Mouse (Mus musculus) ES-E14 (cell line): ENCODE results near the gene Zbtb18. TPM values are rescaled to one million over a fixed set of nuclear protein-coding genes. Genes with fewer than 3 reads are reported as not detected.
"Not testable (repeated sequence)": the region's sequence is repeated elsewhere in the genome, so short reads cannot be mapped to it uniquely, and the experiment has no call there.

Source experiments
- DNase-seq: peaks from one replicate; pipeline ENCODE4 v3.0.0-alpha.2; 2013; ENCODE audit warnings: low read depth, low spot score
- H3K27ac ChIP-seq: 2 replicates; pipeline ENCODE4 v1.5.1; 2012; ENCODE audit warnings: low read depth, mild to moderate bottlenecking, low read length, moderate library complexity, mixed read lengths; ENCODE audit not compliant: poor library complexity, insufficient read depth, severe bottlenecking
- H3K36me3 ChIP-seq: 2 replicates; pipeline ENCODE4 v1.6.1; 2012; ENCODE audit warnings: mild to moderate bottlenecking, low read length, moderate library complexity, mixed read lengths; ENCODE audit not compliant: control insufficient read depth, poor library complexity, insufficient read depth, severe bottlenecking
- H3K4me1 ChIP-seq, 2 experiments: fragments of 150-350 bp in 1 of 2; sonication (generic) in 1 of 2; 2 replicates each; pipeline ENCODE4 v1.6.1; 2012; ENCODE audit warnings: low read length in 2 of 2, mild to moderate bottlenecking in 1 of 2, mixed read lengths in 1 of 2; ENCODE audit not compliant: control insufficient read depth in 2 of 2, insufficient read depth in 2 of 2, poor library complexity in 1 of 2
- H3K4me3 ChIP-seq, 2 experiments: fragments of 150-350 bp in 1 of 2; sonication (generic) in 1 of 2; 2 replicates each; pipeline ENCODE4 v1.5.1; 2012; ENCODE audit warnings: low read length in 2 of 2, low read depth in 1 of 2, mild to moderate bottlenecking in 1 of 2, mixed read lengths in 1 of 2; ENCODE audit not compliant: insufficient read depth in 1 of 2, poor library complexity in 1 of 2, severe bottlenecking in 1 of 2
- H3K9ac ChIP-seq: 2 replicates; pipeline ENCODE4 v1.6.1; 2012; ENCODE audit warnings: low read depth, mild to moderate bottlenecking, low read length, mixed read lengths; ENCODE audit not compliant: poor library complexity, insufficient read depth, severe bottlenecking
- H3K9me3 ChIP-seq: fragments of 150-350 bp; sonication (generic); 2 replicates; pipeline ENCODE4 v1.6.1; 2012; ENCODE audit warnings: low read depth, mild to moderate bottlenecking, low read length; ENCODE audit not compliant: control insufficient read depth, insufficient read depth
- CHD2 ChIP-seq: IDR thresholded peaks from 2 replicates; pipeline ENCODE4 v1.6.1; 2014; ENCODE audit warnings: mild to moderate bottlenecking, low read depth, low read length, inconsistent platforms
- HCFC1 ChIP-seq: IDR thresholded peaks from 2 replicates; pipeline ENCODE4 v1.6.1; 2012; ENCODE audit warnings: low read length, inconsistent platforms, borderline replicate concordance; ENCODE audit not compliant: insufficient read depth
- MAFK ChIP-seq: IDR thresholded peaks from 2 replicates; pipeline ENCODE4 v1.6.1; 2014; ENCODE audit warnings: mild to moderate bottlenecking, low read depth, low read length, inconsistent platforms; ENCODE audit not compliant: insufficient read depth
- ZC3H11A ChIP-seq: IDR thresholded peaks from 2 replicates; pipeline ENCODE4 v1.6.1; 2012; ENCODE audit warnings: low read depth, mild to moderate bottlenecking, inconsistent platforms, low read length, borderline replicate concordance
- ZNF384 ChIP-seq: IDR thresholded peaks from 2 replicates; pipeline ENCODE4 v1.6.1; 2012; ENCODE audit warnings: low read depth, low read length, inconsistent platforms
- in situ Hi-C, 2 experiments: fragments of 600-800 bp; cut with MboI; formaldehyde crosslinking; loops; one replicate each; pipeline ENCODE4 v1.15.1; 2025; ENCODE audit warnings: low sequenced_read_pairs in 2 of 2, inconsistent platforms in 1 of 2; ENCODE audit not compliant: unreplicated experiment in 2 of 2
- total RNA-seq: library from RNA; depleted of rRNA; stranded (reverse); fragments of 300-350 nt; gene quantifications from 2 replicates; pipeline ENCODE4 v1.2.3, GENCODE M21; 2012

Gene Zbtb18
- total RNA-seq, 1 experiment, result 11.5 TPM

- DNase-seq, result no peak
- no peak overlapping the region for H3K27ac ChIP-seq
- in situ Hi-C loops, result no loop called here
- peaks cover 6% of the 10 kb centered on the region; the same call in 1 of the 2 replicates for H3K36me3 ChIP-seq
- H3K9ac ChIP-seq, result no peak overlapping the region
- TF ChIP-seq CHD2 (no peak), ZC3H11A (no peak), HCFC1 (no peak), MAFK (no peak), ZNF384 (no peak)
- peaks cover 0 to 2% of the 10 kb centered on the region in 2 experiments; a peak in 1 of 4 replicates for H3K4me1 ChIP-seq
- no peak overlapping the region for H3K4me3 ChIP-seq
- H3K9me3 ChIP-seq, result no peaks in the 10 kb centered on the region
Measured at GRCm38 (mm10) chr1:177448921-177449320, 6.8 kb downstream of the Zbtb18 start.

GRCm38 (mm10) chr1:177449857-177450256 lies 7.7 kb downstream of the Zbtb18 start:
- H3K9me3 ChIP-seq, H3K27ac ChIP-seq, H3K4me1 ChIP-seq, DNase-seq, H3K9ac ChIP-seq, in situ Hi-C loops, H3K36me3 ChIP-seq, H3K4me3 ChIP-seq: not testable (repeated sequence)

GRCm38 (mm10) chr1:177451041-177451440 lies 8.9 kb downstream of the Zbtb18 start:
- Histone ChIP-seq H3K4me1 (peaks cover 0 to 2% of the 10 kb centered on the region in 2 experiments; a peak in 1 of 4 replicates), H3K4me3 (no peak overlapping the region), H3K36me3 (peaks cover 6% of the 10 kb centered on the region; the same call in 1 of the 2 replicates), H3K9me3 (no peaks in the 10 kb centered on the region), H3K27ac (no peak overlapping the region), H3K9ac (no peak overlapping the region)
- DNase-seq, result no peak
- no peak for TF ChIP-seq HCFC1
- no peak for TF ChIP-seq ZNF384
- no peak for TF ChIP-seq ZC3H11A
- TF ChIP-seq MAFK, result no peak
- TF ChIP-seq CHD2, result no peak
- in situ Hi-C loops, result no loop called here

- no peak for TF ChIP-seq ZC3H11A
- TF ChIP-seq MAFK, result no peak
- TF ChIP-seq HCFC1, result no peak
- TF ChIP-seq CHD2, result no peak
- TF ChIP-seq ZNF384, result no peak
- no peak for DNase-seq
- H3K9ac ChIP-seq, result no peak overlapping the region
- H3K9me3 ChIP-seq, result no peaks in the 10 kb centered on the region
- peaks cover 6% of the 10 kb centered on the region; the same call in 1 of the 2 replicates for H3K36me3 ChIP-seq
- H3K27ac ChIP-seq, result no peak overlapping the region
- H3K4me1 ChIP-seq, result peaks cover 0 to 2% of the 10 kb centered on the region in 2 experiments; a peak in 1 of 4 replicates
- no peak overlapping the region for H3K4me3 ChIP-seq
- in situ Hi-C loops, result no loop called here
Measured at GRCm38 (mm10) chr1:177451991-177452431, 9.9 kb downstream of the Zbtb18 start.

- Histone ChIP-seq H3K9ac (no peak overlapping the region), H3K27ac (no peak overlapping the region), H3K4me3 (no peak overlapping the region), H3K9me3 (no peaks in the 10 kb centered on the region), H3K36me3 (peaks cover 4% of the 10 kb centered on the region; the same call in 1 of the 2 replicates), H3K4me1 (no peaks in the 10 kb centered on the region)
- DNase-seq, result no peak
- TF ChIP-seq ZNF384 (no peak), ZC3H11A (no peak), HCFC1 (no peak), MAFK (no peak), CHD2 (no peak)
- in situ Hi-C loops, result no loop called here
Measured at GRCm38 (mm10) chr1:177452987-177453386, 10.8 kb downstream of the Zbtb18 start.
